Mouse (Mus musculus): ENCODE data around the gene Dph3. TPM values are rescaled to one million over a fixed set of nuclear protein-coding genes. Genes with fewer than 3 reads are reported as not detected.

Dph3 gene
- total and polyA plus RNA-seq, 3 experiments, result 75.7 to 125 (median 92.9) TPM

DNA sequence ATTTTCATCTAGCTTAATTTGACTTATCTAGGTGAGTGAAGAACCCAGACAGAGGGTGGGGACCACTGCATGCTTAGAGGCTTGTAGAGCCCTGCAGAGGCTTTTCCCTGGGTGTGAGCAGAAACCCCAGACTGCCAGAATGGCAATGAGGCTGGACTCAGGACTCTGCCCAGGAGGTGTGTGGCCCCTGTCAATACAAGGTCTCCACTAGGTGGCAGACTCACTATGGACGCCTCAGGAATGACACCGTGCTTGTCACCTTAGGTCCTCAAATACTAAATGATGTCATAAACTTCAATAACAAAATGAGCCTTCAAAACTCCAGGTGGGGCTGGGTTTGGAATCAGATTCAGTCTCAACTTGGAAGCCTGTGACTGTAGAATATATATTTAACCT, 36.4 kb upstream of the Dph3 start:
- in situ Hi-C loops (cut with MboI; ENCODE audit: low pct_ligation_motif_present, low pct_unique_long_range_greater_than_20kb, low sequenced_read_pairs), result no loop called here
- H3K9me3 ChIP-seq (replicated peaks; ENCODE audit: low read length), result no peaks in the 10 kb centered on the region
- TF ChIP-seq ZMIZ1 (IDR thresholded peaks at IDR 0.05; ENCODE audit: low read depth, low read length), result no peak
- TF ChIP-seq CTCF (conservative IDR thresholded peaks at IDR 0.05 in 1 of 2, IDR thresholded peaks at IDR 0.05 in 1 of 2; ENCODE audit: low read depth in 2 of 2, low read length in 2 of 2), result peak; percentile 59 to 78
- peak; percentile 68 for TF ChIP-seq SMC3 (IDR thresholded peaks at IDR 0.05; ENCODE audit: low read depth, low read length)
- no peak for TF ChIP-seq POLR2AphosphoS2 (IDR thresholded peaks at IDR 0.05; ENCODE audit: low read depth, low read length)
- TF ChIP-seq RCOR1 (conservative IDR thresholded peaks at IDR 0.05; ENCODE audit: low read depth, low read length), result no peak
- TF ChIP-seq RAD21 (IDR thresholded peaks at IDR 0.05; ENCODE audit: low read depth, low read length), result peak; percentile 60
- TF ChIP-seq MAX (IDR thresholded peaks at IDR 0.05; ENCODE audit: low read length), result no peak
- TF ChIP-seq PAX5 (IDR thresholded peaks at IDR 0.05; ENCODE audit: low read length), result no peak
- no peak for TF ChIP-seq MYC (IDR thresholded peaks at IDR 0.05; ENCODE audit: low read depth, low read length)
- TF ChIP-seq JUND (conservative IDR thresholded peaks at IDR 0.05; ENCODE audit: low read depth, low read length), result no peak
- no peak for TF ChIP-seq KAT2A (IDR thresholded peaks at IDR 0.05; ENCODE audit: insufficient replicate concordance, low read length)
- TF ChIP-seq IRF4 (IDR thresholded peaks at IDR 0.05; ENCODE audit: low read depth, low read length), result no peak
- no peak for TF ChIP-seq JUN (IDR thresholded peaks at IDR 0.05; ENCODE audit: insufficient read depth, low read depth, low read length)
- H3K79me2 ChIP-seq (replicated peaks; ENCODE audit: control insufficient read depth, extremely low read depth, insufficient read depth, poor library complexity, severe bottlenecking), result no peaks in the 10 kb centered on the region
- H3K36me3 ChIP-seq (replicated peaks in 1 of 2; ENCODE audit: control insufficient read depth in 1 of 2, insufficient read depth in 1 of 2, low read length in 1 of 2), result no peaks in the 10 kb centered on the region
- H3K27ac ChIP-seq (ENCODE audit: insufficient read depth, low read depth), result no peak overlapping the region
- peaks cover 0 to 7% of the 10 kb centered on the region in 2 experiments; a peak in 1 of 4 replicates for H3K4me1 ChIP-seq (ENCODE audit: control insufficient read depth in 1 of 2, insufficient read depth in 2 of 2)
- H3K4me3 ChIP-seq (replicated peaks in 1 of 3; ENCODE audit: low read depth in 2 of 3, low read length in 2 of 3, poor library complexity in 1 of 3), result no peak overlapping the region
- H3K9ac ChIP-seq (ENCODE audit: insufficient read depth, low read depth), result no peak overlapping the region
- DNase-seq (ENCODE audit: extremely low read depth), result peak; percentile 72
- dilution Hi-C loops (cut with MboI; ENCODE audit: extremely low pct_ligation_motif_present, extremely low pct_unique_long_range_greater_than_20kb, low sequenced_read_pairs), result no loop called here
- no peaks in the 10 kb centered on the region for H3K27me3 ChIP-seq (replicated peaks)
- no peak overlapping the region for H3K4me2 ChIP-seq (ENCODE audit: insufficient read depth, low read depth, poor library complexity, severe bottlenecking)

DNA sequence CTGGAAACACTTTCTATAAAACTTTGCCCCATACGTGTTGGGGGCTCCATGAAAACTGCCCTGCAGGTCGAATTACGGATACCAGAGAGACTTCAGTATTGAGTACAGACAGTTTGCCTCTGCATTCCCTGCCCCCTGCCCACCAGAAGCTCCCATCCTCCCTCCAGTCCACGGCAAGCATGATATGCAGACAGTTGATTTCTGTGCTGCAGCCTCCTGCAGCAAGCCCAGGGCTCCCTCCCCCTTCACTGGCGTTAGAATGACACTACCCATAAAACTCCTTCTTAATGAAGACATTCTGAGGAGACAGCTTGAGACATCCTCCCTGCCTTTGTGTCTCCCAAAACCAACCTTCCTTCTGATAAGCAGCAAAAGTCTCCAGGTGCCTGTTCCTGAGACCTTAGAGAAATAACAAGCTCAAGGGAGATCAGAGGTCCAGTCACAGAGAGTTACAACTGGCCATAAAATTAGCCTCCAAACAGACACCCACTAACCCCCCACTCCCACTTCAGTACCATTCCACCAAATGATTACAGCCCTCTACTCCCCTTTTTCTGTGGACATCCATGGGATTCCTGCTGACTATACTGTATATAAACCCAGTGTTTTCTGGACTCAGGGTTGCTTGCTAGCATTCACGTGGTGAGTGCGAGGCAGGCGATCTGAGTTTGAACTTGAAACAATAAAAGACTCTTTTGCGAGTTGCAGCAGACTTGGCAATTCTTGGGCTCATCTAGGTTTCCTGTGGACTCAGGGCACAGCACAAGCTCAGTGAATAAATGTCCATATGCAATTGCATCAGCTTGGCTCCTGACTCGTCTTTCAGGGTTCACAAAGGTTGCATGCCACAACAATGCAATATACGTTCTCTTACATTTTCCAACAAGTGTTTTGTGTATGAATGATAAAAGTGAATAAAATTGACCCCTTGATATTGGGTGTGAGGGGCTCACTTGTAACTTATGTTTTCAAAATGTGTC, 35.7 kb upstream of the Dph3 start:
- Histone ChIP-seq H3K4me2 (ENCODE audit: insufficient read depth, low read depth, poor library complexity, severe bottlenecking) (no peak overlapping the region), H3K4me3 (replicated peaks in 1 of 3; ENCODE audit: low read depth in 2 of 3, low read length in 2 of 3, poor library complexity in 1 of 3) (no peak overlapping the region), H3K9me3 (replicated peaks; ENCODE audit: low read length) (no peaks in the 10 kb centered on the region), H3K27me3 (replicated peaks) (no peaks in the 10 kb centered on the region), H3K9ac (ENCODE audit: insufficient read depth, low read depth) (no peak overlapping the region), H3K27ac (ENCODE audit: insufficient read depth, low read depth) (no peak overlapping the region), H3K79me2 (replicated peaks; ENCODE audit: control insufficient read depth, extremely low read depth, insufficient read depth, poor library complexity, severe bottlenecking) (no peaks in the 10 kb centered on the region), H3K4me1 (ENCODE audit: control insufficient read depth in 1 of 2, insufficient read depth in 2 of 2) (peaks cover 0 to 7% of the 10 kb centered on the region in 2 experiments; a peak in 1 of 4 replicates), H3K36me3 (replicated peaks in 1 of 2; ENCODE audit: control insufficient read depth in 1 of 2, insufficient read depth in 1 of 2, low read length in 1 of 2) (no peaks in the 10 kb centered on the region)
- no peak for DNase-seq (ENCODE audit: extremely low read depth)
- in situ Hi-C loops (cut with MboI; ENCODE audit: low pct_ligation_motif_present, low pct_unique_long_range_greater_than_20kb, low sequenced_read_pairs) (no loop called here), dilution Hi-C loops (cut with MboI; ENCODE audit: extremely low pct_ligation_motif_present, extremely low pct_unique_long_range_greater_than_20kb, low sequenced_read_pairs) (no loop called here)
- TF ChIP-seq JUND (conservative IDR thresholded peaks at IDR 0.05; ENCODE audit: low read depth, low read length), result no peak
- no peak for TF ChIP-seq SMC3 (IDR thresholded peaks at IDR 0.05; ENCODE audit: low read depth, low read length)
- no peak for TF ChIP-seq MAZ (IDR thresholded peaks at IDR 0.05; ENCODE audit: low read depth, low read length)
- TF ChIP-seq SIN3A (IDR thresholded peaks at IDR 0.05; ENCODE audit: low read length), result no peak
- TF ChIP-seq MXI1 (IDR thresholded peaks at IDR 0.05; ENCODE audit: low read depth, low read length), result no peak
- TF ChIP-seq MYC (IDR thresholded peaks at IDR 0.05; ENCODE audit: low read depth, low read length), result no peak
- TF ChIP-seq TCF12 (IDR thresholded peaks at IDR 0.05; ENCODE audit: low read depth, low read length), result no peak
- TF ChIP-seq KAT2A (IDR thresholded peaks at IDR 0.05; ENCODE audit: insufficient replicate concordance, low read length), result no peak
- no peak for TF ChIP-seq EP300 (IDR thresholded peaks at IDR 0.05; ENCODE audit: low read length)
- no peak for TF ChIP-seq CHD1 (IDR thresholded peaks at IDR 0.05; ENCODE audit: low read depth, low read length)
- no peak for TF ChIP-seq E2F4 (IDR thresholded peaks at IDR 0.05; ENCODE audit: insufficient replicate concordance, low read depth, low read length)
- no peak for TF ChIP-seq JUN (IDR thresholded peaks at IDR 0.05; ENCODE audit: insufficient read depth, low read depth, low read length)
- TF ChIP-seq MEF2A (IDR thresholded peaks at IDR 0.05; ENCODE audit: borderline replicate concordance, low read depth, low read length), result no peak
- TF ChIP-seq POLR2AphosphoS2 (IDR thresholded peaks at IDR 0.05; ENCODE audit: low read depth, low read length), result no peak
- TF ChIP-seq MAX (IDR thresholded peaks at IDR 0.05; ENCODE audit: low read length), result no peak
- no peak for TF ChIP-seq ZC3H11A (IDR thresholded peaks at IDR 0.05; ENCODE audit: low read depth, low read length)
- TF ChIP-seq POLR2A (IDR thresholded peaks at IDR 0.05; ENCODE audit: low read depth, low read length), result no peak
- TF ChIP-seq ELF1 (IDR thresholded peaks at IDR 0.05; ENCODE audit: low read depth, low read length), result no peak
